ENCODE assay signal across 10 mouse cellular contexts in the genomic region with DNA sequence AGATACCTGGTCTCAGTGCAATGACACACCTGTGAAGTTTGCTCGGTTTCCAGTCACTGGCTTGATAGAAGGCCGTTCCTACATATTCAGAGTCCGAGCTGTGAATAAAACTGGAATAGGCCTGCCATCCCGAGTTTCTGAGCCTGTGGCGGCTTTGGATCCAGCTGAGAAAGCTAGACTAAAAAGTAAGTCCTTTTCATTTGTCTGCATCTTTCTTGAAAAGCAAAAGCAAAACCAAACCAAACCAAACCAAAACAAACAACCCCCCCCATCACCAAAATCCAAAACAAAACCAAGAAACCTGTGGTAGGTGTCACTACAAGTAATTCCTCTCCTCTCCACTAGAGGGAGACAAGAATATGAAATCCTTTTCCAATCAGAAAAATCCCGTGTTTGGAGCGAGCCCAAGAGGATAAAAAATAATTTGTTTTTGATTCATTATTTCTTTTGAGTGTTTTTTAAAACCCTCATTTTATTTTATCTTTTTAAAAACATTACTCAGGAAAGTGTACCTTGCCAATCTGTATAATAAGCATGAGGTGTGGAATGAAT.
A peak's percentile ranks its signal among the peaks of the same experiment; 100 is the strongest.
DNase-seq lines count a peak whose midpoint lies in the region; ATAC-seq and TF ChIP-seq lines count a peak whose summit lies in the region.
"Had no signal": no experiment of that assay in that cellular context is flagged by ENCODE, and none has a peak within 500 bp of the region (broad histone marks: within the 10 kb centered on the region; RNA-seq: fewer than 3 reads in every experiment).

No protein-coding gene starts in this region.

- intact Hi-C loops in gastrocnemius, postnatal 36 days (cut with DNase I), result loop anchor here (5.0 kb wide), 2 partner anchors 62 to 133 kb away; a partner anchor contains a TSS
- intact Hi-C loops in left cerebral cortex, postnatal 10 days (cut with DNase I), result loop anchor here (5.0 kb wide), 3 partner anchors 118 to 168 kb away; a partner anchor contains a TSS

- H3K9ac ChIP-seq in forebrain, postnatal 0 days, result no peak overlapping the region
- no peak overlapping the region for H3K9ac ChIP-seq in forebrain, embryonic 11.5 days (ENCODE audit: low read length)
- H3K9ac ChIP-seq in midbrain, embryonic 13.5 days (replicated peaks), result no peak overlapping the region
- no peak overlapping the region for H3K9ac ChIP-seq in midbrain, embryonic 15.5 days

- DNase-seq in forebrain, postnatal 0 days, result peak; percentile 67
- DNase-seq in forebrain, embryonic 11.5 days (ENCODE audit: low spot score), result no peak
- DNase-seq in forelimb bud, embryonic 11.5 days (ENCODE audit: low read depth, low spot score), result peak; percentile 49
- no peak for DNase-seq in frontal cortex, postnatal 36 days (ENCODE audit: low spot score in 2 of 2)
- no peak for DNase-seq in gastrocnemius, postnatal 36 days
- no peak for DNase-seq in left cerebral cortex, postnatal 10 days (ENCODE audit: extremely low spot score in 1 of 2, low spot score in 2 of 2)

- no peak overlapping the region for H3K4me3 ChIP-seq in forebrain, postnatal 0 days (ENCODE audit: low read depth, low read length)
- no peak overlapping the region for H3K4me3 ChIP-seq in forebrain, embryonic 11.5 days (ENCODE audit: low read depth, low read length)
- H3K4me3 ChIP-seq in midbrain, embryonic 13.5 days (replicated peaks), result no peak overlapping the region
- no peak overlapping the region for H3K4me3 ChIP-seq in midbrain, embryonic 15.5 days
- H3K4me3 ChIP-seq: megakaryocyte, embryonic 14.5 days had no signal

- H3K36me3 ChIP-seq in forebrain, postnatal 0 days (ENCODE audit: insufficient read depth), result no peaks in the 10 kb centered on the region
- H3K36me3 ChIP-seq in forebrain, embryonic 11.5 days (ENCODE audit: control insufficient read depth, insufficient read depth, low read length), result no peaks in the 10 kb centered on the region
- H3K36me3 ChIP-seq in midbrain, embryonic 13.5 days, result no peaks in the 10 kb centered on the region
- no peaks in the 10 kb centered on the region for H3K36me3 ChIP-seq in midbrain, embryonic 15.5 days (replicated peaks)

- H3K4me1 ChIP-seq in forebrain, postnatal 0 days (ENCODE audit: insufficient read depth), result no peaks in the 10 kb centered on the region
- H3K4me1 ChIP-seq in forebrain, embryonic 11.5 days (replicated peaks; ENCODE audit: control insufficient read depth, insufficient read depth, low read length), result no peaks in the 10 kb centered on the region
- no peaks in the 10 kb centered on the region for H3K4me1 ChIP-seq in midbrain, embryonic 13.5 days (replicated peaks)
- H3K4me1 ChIP-seq in midbrain, embryonic 15.5 days, result no peaks in the 10 kb centered on the region

- no peak overlapping the region for H3K27ac ChIP-seq in forebrain, postnatal 0 days (ENCODE audit: low read depth, low read length)
- no peak overlapping the region for H3K27ac ChIP-seq in forebrain, embryonic 11.5 days (ENCODE audit: low read depth, low read length)
- H3K27ac ChIP-seq in midbrain, embryonic 13.5 days, result no peak overlapping the region
- no peak overlapping the region for H3K27ac ChIP-seq in midbrain, embryonic 15.5 days

- H3K4me2 ChIP-seq in forebrain, postnatal 0 days (ENCODE audit: low read depth), result no peak overlapping the region
- no peak overlapping the region for H3K4me2 ChIP-seq in forebrain, embryonic 11.5 days (ENCODE audit: low read depth, low read length, severe bottlenecking)
- no peak overlapping the region for H3K4me2 ChIP-seq in midbrain, embryonic 13.5 days (replicated peaks)
- H3K4me2 ChIP-seq in midbrain, embryonic 15.5 days, result no peak overlapping the region

- H3K9me3 ChIP-seq in forebrain, postnatal 0 days (ENCODE audit: low read length), result no peaks in the 10 kb centered on the region
- H3K9me3 ChIP-seq in forebrain, embryonic 11.5 days (ENCODE audit: control insufficient read depth, low read length), result no peaks in the 10 kb centered on the region
- H3K9me3 ChIP-seq in midbrain, embryonic 13.5 days, result no peaks in the 10 kb centered on the region
- no peaks in the 10 kb centered on the region for H3K9me3 ChIP-seq in midbrain, embryonic 15.5 days
- H3K9me3 ChIP-seq: megakaryocyte, embryonic 14.5 days had no signal

- peak; percentile 82 for TF ChIP-seq CTCF in forebrain, postnatal 0 days (IDR thresholded peaks at IDR 0.05; ENCODE audit: low read depth)

- H3K27me3 ChIP-seq in forebrain, postnatal 0 days (ENCODE audit: insufficient read depth, low read length), result no peaks in the 10 kb centered on the region
- H3K27me3 ChIP-seq in forebrain, embryonic 11.5 days (ENCODE audit: control insufficient read depth, insufficient read depth, low read length), result no peaks in the 10 kb centered on the region
- no peaks in the 10 kb centered on the region for H3K27me3 ChIP-seq in midbrain, embryonic 13.5 days
- no peaks in the 10 kb centered on the region for H3K27me3 ChIP-seq in midbrain, embryonic 15.5 days (replicated peaks)
- H3K27me3 ChIP-seq: megakaryocyte, embryonic 14.5 days had no signal

- 59% methylated on average over 7 of the region's 7 CpGs for WGBS in forebrain, postnatal 0 days
- 70% methylated on average over 7 of the region's 7 CpGs for WGBS in forebrain, embryonic 11.5 days
- WGBS in midbrain, embryonic 13.5 days, result 62% methylated on average over 7 of the region's 7 CpGs
- 62% methylated on average over 7 of the region's 7 CpGs for WGBS in midbrain, embryonic 15.5 days

- ATAC-seq in forebrain, postnatal 0 days, result no peak
- ATAC-seq in forebrain, embryonic 11.5 days (replicated peaks; ENCODE audit: low FRiP score), result no peak
- 0 out of 2 replicates have a peak, but pooled peaks have one; percentile 11 for ATAC-seq in midbrain, embryonic 13.5 days
- no peak for ATAC-seq in midbrain, embryonic 15.5 days (replicated peaks)
- ATAC-seq: hindbrain, embryonic 16.5 days had no signal

Comparison
In these comparisons a context has a peak if more than half of its experiments do, and no peak if none do; other contexts are left out.
1. DNase-seq: peak in forebrain, postnatal 0 days (single experiment) and forelimb bud, embryonic 11.5 days (single experiment); none in forebrain, embryonic 11.5 days (single experiment), frontal cortex, postnatal 36 days (0 of 2), gastrocnemius, postnatal 36 days (0 of 2) and left cerebral cortex, postnatal 10 days (0 of 2).